ENCODE assay signal across 8 mouse cellular contexts in genomic region chr5:27615769-27616168, GRCm38 (mm10).
A peak's percentile ranks its signal among the peaks of the same experiment; 100 is the strongest.
DNase-seq lines count a peak whose midpoint lies in the region; ATAC-seq lines count a peak whose summit lies in the region.

No protein-coding gene starts in this region.

- no peaks in the 10 kb centered on the region for H3K9me3 ChIP-seq in kidney, embryonic 14.5 days (ENCODE audit: control insufficient read depth, low read length)
- H3K9me3 ChIP-seq in midbrain, embryonic 14.5 days (ENCODE audit: control insufficient read depth, low read length), result no peaks in the 10 kb centered on the region

- H3K4me3 ChIP-seq in kidney, embryonic 14.5 days (ENCODE audit: low read length), result no peak overlapping the region
- H3K4me3 ChIP-seq in midbrain, embryonic 14.5 days (replicated peaks; ENCODE audit: low read depth, low read length), result no peak overlapping the region

- H3K4me2 ChIP-seq in kidney, embryonic 14.5 days (replicated peaks; ENCODE audit: low read depth, low read length), result no peak overlapping the region
- H3K4me2 ChIP-seq in midbrain, embryonic 14.5 days (ENCODE audit: low read length), result no peak overlapping the region

- no peaks in the 10 kb centered on the region for H3K27me3 ChIP-seq in kidney, embryonic 14.5 days (ENCODE audit: control insufficient read depth, insufficient read depth, low read length)
- no peaks in the 10 kb centered on the region for H3K27me3 ChIP-seq in midbrain, embryonic 14.5 days (ENCODE audit: control insufficient read depth, insufficient read depth, low read length)

- DNase-seq in kidney, adult 11 months, result peak; percentile 7
- DNase-seq in Muller cell, postnatal 12 days (ENCODE audit: inconsistent ontology term), result peak; percentile 17
- DNase-seq in cerebellum, adult 9-11 months, result peak; percentile 69
- peak; percentile 11 for DNase-seq in gastrocnemius, postnatal 14 days
- peak; percentile 57 to 61 for DNase-seq in layer of hippocampus, postnatal 36 days
- DNase-seq in midbrain, embryonic 14.5 days, result peak; percentile 93
- peak; percentile 61 for DNase-seq in thymus, postnatal 4 days

- ATAC-seq in kidney, embryonic 14.5 days (ENCODE audit: low FRiP score, low TSS enrichment), result no peak
- ATAC-seq in midbrain, embryonic 14.5 days (ENCODE audit: low FRiP score, low TSS enrichment), result peak; percentile 46; the same call in 1 of the 2 replicates

- H3K9ac ChIP-seq in kidney, embryonic 14.5 days (ENCODE audit: low read depth, low read length), result no peak overlapping the region
- no peak overlapping the region for H3K9ac ChIP-seq in midbrain, embryonic 14.5 days (replicated peaks; ENCODE audit: low read length)

- H3K4me1 ChIP-seq in kidney, embryonic 14.5 days (ENCODE audit: control insufficient read depth, insufficient read depth, low read length), result no peaks in the 10 kb centered on the region
- H3K4me1 ChIP-seq in midbrain, embryonic 14.5 days (ENCODE audit: control insufficient read depth, insufficient read depth, low read length), result no peaks in the 10 kb centered on the region

- H3K27ac ChIP-seq in kidney, embryonic 14.5 days (ENCODE audit: low read depth, low read length), result no peak overlapping the region
- no peak overlapping the region for H3K27ac ChIP-seq in midbrain, embryonic 14.5 days (replicated peaks; ENCODE audit: low read depth, low read length)

- H3K36me3 ChIP-seq in kidney, embryonic 14.5 days (ENCODE audit: control insufficient read depth, insufficient read depth, low read length), result no peaks in the 10 kb centered on the region
- no peaks in the 10 kb centered on the region for H3K36me3 ChIP-seq in midbrain, embryonic 14.5 days (ENCODE audit: control insufficient read depth, insufficient read depth, low read length)

- intact Hi-C loops in gastrocnemius, postnatal 14 days (cut with DNase I; ENCODE audit: low total_unique reads), result no loop called here

- WGBS in kidney, embryonic 14.5 days, result 36% methylated on average over 7 of the region's 7 CpGs
- WGBS in midbrain, embryonic 14.5 days, result 35% methylated on average over 7 of the region's 7 CpGs

Comparison
In these comparisons a context has a peak if more than half of its experiments do, and no peak if none do; other contexts are left out.
1. DNase-seq: peak in every context shown above with its lines; median percentile 93 in midbrain, embryonic 14.5 days; 69 in cerebellum, adult 9-11 months; 61 in thymus, postnatal 4 days; 59 in layer of hippocampus, postnatal 36 days; 17 in Muller cell, postnatal 12 days; 11 in gastrocnemius, postnatal 14 days; 7 in kidney, adult 11 months.